Mouse (Mus musculus) gastrocnemius, postnatal 10 days (tissue): ENCODE measurements around the gene Pax5. TPM values are rescaled to one million over a fixed set of nuclear protein-coding genes. Genes with fewer than 3 reads are reported as not detected.
A peak's percentile ranks its signal among the peaks of the same experiment; 100 is the strongest.
"Not testable (repeated sequence)": the region's sequence is repeated elsewhere in the genome, so short reads cannot be mapped to it uniquely, and the experiment has no call there.

ENCODE experiments used
- DNase-seq: peaks from one replicate; pipeline ENCODE4 v3.0.0; 2021; ENCODE audit warnings: mixed read lengths
- long read RNA-seq, 2 experiments: library from polyadenylated mRNA; stranded (forward); transcript quantifications; one replicate each; pipeline ENCODE4 v2.0.0; 2021
- total RNA-seq, 2 experiments: library from RNA; stranded (reverse); gene quantifications; 2 replicates each; pipeline ENCODE4 v1.2.3; 2021

Gene Pax5
- total RNA-seq: 1 to 10 TPM in 1 of 2 experiments, under 1 TPM in 1; 0.05 to 1.5 TPM
- long read RNA-seq, experiment 1: 0 reads
- long read RNA-seq, experiment 2: 0 reads

DNA sequence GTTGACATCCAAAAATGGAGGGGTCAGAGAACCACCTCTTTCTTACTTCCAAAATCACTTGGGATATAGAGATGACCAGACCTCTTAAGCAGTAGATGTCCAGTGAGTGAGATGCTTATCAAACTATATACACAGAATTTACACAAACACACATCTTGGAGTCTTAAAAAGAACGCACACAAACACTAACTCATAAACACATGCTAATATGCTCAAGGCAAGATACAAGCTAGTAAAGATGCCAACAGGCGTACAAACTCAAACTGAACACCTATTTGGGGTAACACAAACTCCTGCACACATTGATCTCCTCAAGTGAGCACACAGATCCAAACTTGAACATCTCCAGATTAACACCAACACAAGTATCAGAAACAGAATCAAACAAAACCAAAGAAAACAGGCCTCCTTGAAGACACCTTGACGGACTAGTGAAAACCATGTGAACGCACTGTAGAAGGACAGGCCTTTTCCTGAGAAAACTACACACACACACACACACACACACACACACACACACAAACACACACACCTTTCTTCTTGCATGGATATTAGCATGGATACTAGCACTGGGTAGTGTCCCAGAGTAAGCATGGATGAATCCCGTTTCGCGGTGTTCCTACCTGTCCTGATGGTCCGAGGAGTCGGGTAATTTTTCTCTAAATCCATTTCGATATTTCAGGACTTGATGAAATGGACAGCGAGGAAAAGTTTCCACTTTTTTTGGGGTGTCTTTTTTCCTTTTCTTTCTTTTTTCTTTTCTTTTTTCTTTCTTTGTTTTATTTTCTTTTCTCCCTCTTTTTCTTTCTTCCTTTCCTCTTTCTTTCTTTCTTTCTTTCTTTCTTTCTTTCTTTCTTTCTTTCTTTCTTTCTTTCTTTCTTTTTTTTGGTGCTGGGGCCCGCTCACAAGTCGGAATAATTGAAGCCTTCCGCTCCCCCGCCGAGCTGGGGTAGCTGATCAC lies at the start of gene Pax5:
Gene Pax5 (minus strand): TSS at position 748 of the 961 bp plus-strand sequence.
- no peak for DNase-seq

DNA sequence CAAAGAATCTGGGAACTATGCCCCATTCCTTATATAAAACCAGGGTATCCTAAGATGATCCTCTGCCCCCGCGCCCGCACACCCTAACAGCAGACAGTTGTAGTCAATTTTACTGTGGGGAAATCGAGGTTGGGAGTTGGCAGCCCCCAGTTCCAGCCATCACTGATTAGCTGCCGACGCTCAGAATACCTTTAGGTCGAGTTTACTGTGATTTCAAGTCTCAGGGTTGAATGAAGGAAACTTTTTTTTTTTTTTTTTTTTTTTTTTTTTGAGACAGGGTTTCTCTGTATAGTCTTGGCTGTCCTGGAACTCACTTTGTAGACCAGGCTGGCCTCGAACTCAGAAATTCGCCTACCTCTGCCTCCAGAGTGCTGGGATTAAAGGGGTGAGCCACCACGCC lies 46.8 kb upstream of the Pax5 start:
- not testable (repeated sequence) for DNase-seq

GRCm38 (mm10) chr4:44756134-44756951 lies 46.1 kb upstream of the Pax5 start:
- DNase-seq: peak; percentile 84

GRCm38 (mm10) chr4:44755553-44756133 lies 45.4 kb upstream of the Pax5 start, which contains the start of gene Zcchc7:
Zcchc7 (plus strand) TSS chr4:44755877.
- no peak for DNase-seq

DNA sequence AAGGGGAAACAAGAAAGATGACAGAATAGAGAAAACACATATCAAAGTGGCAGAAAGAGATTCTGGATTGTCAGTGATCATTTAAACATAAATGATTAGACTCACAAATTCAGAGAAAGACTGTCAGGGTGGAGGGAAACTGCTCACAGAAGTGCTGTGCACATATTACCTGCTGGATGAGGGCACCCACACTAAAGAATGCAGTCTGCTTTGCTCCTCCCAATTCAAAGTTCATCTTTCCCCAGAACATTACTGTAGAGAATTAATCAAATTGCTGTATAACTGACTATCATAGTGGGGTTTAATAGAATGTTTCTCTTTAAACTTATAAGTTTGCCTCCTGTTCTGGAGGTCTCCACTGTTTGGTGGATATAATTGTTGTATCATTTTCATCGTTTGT lies 30.2 kb upstream of the Pax5 start:
- no peak for DNase-seq

GRCm38 (mm10) chr4:44721237-44721636 lies 10.9 kb upstream of the Pax5 start:
- DNase-seq: no peak

DNA sequence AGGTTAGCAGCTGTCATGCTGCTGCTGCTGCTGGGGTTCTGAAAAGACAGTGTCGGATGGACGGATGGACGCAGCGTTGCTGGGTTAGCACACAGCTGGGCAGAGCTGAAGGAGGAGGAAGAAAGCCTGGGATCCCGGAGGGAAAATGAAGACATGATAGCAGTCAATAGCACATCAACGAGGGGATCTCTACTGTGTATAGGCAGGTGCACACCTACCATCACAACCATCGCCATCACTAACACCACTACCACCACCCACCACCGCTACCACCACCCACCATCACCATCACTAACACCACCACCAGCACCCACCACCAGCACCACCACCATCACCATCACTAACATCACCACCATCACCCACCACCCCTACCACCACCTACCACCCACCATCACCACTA lies 9.8 kb upstream of the Pax5 start:
- DNase-seq: no peak

DNA sequence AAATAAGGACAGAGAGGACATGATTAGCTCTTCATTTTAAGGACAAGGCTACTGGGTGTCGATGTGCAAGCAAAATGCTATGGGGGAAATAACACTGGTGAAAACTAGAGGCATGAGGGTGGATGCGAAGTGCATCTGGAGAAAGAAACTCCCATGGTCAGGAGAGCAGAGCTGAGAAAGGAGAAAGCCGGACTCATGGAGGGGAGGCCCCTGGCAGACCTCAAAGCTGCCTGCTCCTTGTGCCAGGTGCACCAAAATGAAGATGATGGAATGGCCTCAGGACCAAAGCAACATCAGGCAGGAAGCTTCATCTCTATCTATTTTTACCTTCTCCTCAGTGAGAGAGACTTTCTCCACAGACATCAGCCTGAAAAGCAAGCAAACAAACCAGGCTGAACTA lies 7.4 kb upstream of the Pax5 start:
- no peak for DNase-seq

GRCm38 (mm10) chr4:44716391-44716790 lies 6.1 kb upstream of the Pax5 start:
- no peak for DNase-seq

DNA sequence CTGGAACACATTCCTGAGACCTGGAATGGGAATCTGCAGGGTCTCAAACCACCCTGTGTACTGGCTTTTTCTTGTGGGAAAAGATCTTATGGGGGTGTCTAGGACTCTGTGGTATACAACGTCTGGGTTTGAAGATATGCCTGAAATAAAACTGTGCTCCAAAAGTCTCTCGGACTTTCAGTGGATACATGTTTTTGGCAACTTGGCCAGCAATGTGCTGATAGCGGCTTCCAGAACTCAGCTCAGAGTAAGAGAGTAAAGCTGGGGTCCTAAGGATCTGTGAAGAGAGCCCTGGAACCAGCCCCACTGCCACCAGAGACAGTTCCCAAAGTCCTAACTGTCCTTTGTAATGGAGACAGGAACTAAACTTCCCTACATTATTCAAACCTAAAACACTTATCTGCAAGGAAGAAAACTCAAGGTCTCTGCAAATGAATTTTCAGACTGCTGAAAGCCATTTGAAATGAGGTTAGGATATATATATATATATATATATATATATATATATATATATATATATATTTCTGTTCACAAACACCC lies 5.4 kb upstream of the Pax5 start:
- no peak for DNase-seq

- DNase-seq: no peak
Observed at GRCm38 (mm10) chr4:44714111-44714621, 3.9 kb upstream of the Pax5 start.

DNA sequence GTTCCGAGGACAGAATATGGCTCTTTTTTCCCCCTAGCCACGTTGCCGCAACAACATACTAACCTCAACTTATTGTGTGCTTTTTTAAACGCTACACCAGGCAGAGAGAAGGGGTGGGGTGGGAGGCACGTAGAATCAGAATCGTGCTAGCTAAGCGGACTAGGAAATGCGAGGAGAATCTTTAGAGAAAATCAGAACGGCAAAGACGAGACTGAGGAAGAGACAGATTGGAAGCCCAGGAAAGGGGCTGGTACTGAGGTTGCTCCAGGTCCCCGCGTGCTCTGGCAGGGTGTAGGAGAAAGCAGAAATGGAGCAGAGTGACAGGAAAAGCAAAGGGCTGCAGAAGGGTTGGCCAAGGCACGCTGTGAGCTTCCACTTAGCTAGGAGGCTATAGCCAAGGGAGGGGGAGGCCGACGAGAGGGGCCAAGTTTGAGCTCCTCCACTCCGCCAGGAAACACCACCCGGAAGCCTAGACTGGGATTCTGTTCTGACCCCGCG lies 3.3 kb upstream of the Pax5 start:
- no peak for DNase-seq

DNA sequence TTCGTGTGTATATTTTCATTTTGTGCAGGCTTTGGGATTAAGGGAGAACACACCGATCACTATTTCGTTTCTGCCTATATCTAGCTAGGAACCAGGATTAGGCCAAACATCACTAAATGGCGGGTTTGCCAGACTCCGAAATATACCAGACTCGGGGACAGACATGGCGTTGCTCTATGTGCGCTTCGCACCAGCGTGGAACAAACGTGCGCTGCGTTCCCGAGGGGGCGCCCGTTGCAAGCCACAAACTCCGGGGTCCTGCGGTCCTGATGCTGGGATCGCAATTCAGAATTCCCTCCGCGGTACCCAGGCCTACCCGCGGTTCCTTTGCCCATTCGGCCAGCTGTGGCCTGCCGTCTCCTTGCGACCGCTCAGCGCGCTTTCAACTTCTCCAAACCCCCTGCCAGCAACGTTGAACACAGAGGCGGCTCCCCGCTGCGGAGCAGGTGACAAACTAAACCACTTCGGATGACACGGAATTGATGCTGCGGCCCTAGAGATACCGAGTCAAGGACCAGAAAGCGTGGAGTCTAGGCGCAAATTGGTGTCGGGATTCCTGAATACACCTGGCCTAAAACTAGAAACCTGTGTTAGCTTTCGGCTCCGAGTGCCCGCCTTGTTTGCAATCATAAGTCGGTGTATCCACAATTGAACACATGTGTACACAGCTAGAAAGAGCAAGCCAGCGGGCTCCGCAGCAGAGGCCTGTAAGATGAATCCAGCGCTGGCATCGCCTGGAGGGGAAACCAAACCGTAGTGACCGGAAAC lies 2.7 kb upstream of the Pax5 start:
- DNase-seq: peak; percentile 6

DNA sequence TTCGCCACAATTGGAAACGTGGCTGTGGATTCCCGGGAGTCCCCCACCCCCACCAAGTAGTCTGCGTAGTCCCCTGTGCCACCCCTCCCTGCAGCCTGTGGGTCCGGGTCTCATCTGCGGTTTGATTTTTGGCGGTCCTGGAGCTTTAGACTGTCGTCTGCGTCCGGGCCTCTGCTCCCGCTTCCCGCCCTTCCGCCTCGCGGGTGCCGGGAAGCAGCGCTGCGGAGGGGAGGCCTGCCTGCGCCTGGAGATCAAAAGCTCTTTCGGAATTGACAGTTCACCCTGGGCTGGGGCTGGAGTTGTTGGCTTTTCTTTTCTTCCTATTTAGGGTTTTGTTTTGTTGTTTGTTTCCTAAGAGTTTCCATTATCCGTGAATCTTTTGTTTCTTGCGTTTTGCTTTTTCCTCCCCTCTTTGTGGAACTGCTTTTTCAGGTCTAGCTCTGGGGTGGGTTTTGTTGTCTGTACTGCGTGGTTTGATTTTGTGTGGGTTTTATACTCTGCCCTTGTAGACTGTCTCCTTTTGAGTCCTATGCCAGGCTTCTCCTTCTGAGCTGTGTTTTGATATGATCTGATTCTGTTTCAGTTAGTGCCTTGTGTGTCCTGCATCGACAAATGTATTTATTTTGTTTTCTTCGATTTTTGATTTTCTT lies 1.9 kb upstream of the Pax5 start:
- DNase-seq: no peak

DNA sequence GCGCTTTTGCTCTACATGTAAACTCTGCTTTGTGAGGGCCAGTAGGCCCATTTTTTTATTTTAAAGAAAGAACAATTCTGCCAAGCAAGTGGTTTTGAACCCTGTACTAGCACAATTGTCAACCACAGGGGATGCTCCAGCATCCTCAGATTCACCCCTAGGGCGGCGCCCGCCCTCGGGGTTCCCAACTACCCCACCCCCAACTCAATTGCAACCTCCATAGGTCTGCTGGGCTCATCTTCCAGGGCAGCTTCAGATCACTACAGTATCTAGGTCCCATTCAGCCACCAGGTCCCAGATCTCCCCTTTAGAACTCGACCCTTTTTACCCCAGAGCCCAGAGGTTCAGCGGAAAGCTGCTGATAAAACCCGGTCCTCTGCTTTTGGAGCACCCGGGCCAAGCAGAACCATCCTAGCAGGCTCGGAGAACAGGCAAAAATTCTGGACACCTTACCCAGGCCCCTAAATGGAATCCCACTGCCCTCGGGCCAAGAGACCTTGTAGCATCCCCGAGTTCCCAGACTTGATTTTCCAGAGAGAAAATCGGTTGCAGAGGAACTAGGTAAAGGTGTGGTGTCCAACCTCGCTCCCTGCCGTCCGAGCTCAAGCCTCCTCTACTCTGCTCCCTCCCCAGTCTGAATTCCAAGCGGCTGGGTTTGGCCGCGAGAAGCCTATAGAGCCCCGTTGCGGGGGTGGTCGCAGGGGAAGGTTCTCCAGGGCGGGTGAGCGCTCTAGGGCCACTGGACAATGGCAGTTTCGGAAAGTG lies 1.0 kb upstream of the Pax5 start:
- DNase-seq: no peak

DNA sequence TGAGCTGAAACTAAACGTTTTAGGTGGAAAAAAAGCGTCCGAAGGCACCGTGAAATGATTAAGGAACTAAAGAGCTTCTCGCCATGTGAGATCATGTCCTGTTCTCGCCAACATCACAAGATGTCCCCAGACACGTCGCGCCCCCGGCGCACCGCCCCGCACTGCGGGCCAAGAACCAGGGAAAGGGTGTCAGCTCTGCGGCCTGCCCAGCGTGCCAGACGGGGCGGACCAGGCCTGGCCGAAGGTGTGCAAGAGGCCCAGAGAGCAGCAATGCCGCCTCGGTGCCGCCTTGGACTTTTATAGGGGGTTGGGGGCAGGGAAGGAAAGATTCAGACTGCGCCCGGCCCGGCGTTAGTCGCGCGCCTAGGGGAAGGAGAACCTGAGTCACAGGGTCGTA lies 412 bp upstream of the Pax5 start:
- peak; percentile 5 for DNase-seq

- no peak for DNase-seq
Observed at GRCm38 (mm10) chr4:44709091-44709695, 1.1 kb downstream of the Pax5 start.

DNA sequence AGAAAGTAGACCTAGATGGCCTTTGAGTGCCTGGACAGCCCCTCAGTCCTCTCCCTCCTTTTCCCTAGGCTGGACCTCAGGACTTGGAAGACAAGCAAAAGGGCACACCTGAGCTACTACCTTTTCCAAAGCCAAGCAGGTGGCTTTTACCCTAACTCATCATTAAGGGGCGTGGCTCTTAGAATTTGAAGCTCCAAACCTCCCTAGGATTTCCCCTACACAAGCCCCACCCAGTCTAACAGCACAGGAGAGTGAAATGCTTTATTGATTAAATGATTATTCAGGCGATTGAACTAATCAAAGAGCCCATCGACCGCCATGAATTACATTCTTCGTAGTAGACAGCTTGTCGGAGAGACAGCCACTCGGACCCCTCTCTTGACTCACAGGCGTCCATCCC lies 2.0 kb downstream of the Pax5 start:
- no peak for DNase-seq

DNA sequence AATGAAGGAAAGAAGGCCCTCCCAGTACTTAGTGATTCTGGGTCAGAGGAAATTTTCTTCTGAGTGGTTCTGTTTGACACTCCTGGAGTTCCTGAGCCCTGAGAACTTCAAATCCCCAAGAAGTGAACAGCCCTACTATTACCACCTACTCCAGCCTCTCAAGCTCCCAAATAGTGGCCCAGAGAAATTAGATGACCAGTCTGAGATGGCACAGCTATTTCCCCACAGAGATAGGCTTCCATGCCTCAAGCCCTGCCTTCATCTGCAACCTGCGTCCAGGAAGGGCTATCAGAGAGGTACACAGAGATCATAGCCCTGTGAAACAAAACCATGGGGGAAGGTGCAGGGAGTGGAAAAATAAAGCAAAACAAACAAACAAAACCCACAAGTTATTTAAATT lies 3.4 kb downstream of the Pax5 start:
- DNase-seq: no peak
